Mouse (Mus musculus): ENCODE data around the gene Cpm. TPM values are rescaled to one million over a fixed set of nuclear protein-coding genes. Genes with fewer than 3 reads are reported as not detected.
"Not testable (repeated sequence)": the region's sequence is repeated elsewhere in the genome, so short reads cannot be mapped to it uniquely, and the experiment has no call there.

Gene Cpm
- polyA plus RNA-seq, 2 experiments from 2014 or later, result 19.3 to 23.3 TPM

GRCm38 (mm10) chr10:117704964-117705335 is 75.7 kb downstream of the Cpm start:
- ATAC-seq, result no peak

GRCm38 (mm10) chr10:117705806-117706205 is 76.5 kb downstream of the Cpm start:
- ATAC-seq, result no peak

- ATAC-seq, result no peak
Measured at GRCm38 (mm10) chr10:117706440-117706839, 77.1 kb downstream of the Cpm start.

GRCm38 (mm10) chr10:117707114-117707838 is 78.0 kb downstream of the Cpm start:
- no peak for ATAC-seq

- ATAC-seq, result no peak
Measured at GRCm38 (mm10) chr10:117708376-117708775, 79.1 kb downstream of the Cpm start.

- ATAC-seq, result no peak
Measured at GRCm38 (mm10) chr10:117708856-117709255, 79.6 kb downstream of the Cpm start.

- ATAC-seq, result peak; percentile 13
Measured at GRCm38 (mm10) chr10:117709326-117709830, 80.1 kb downstream of the Cpm start.

- no peak for ATAC-seq
Measured at GRCm38 (mm10) chr10:117709930-117710603, 80.8 kb downstream of the Cpm start.

- peak; percentile 87 for ATAC-seq
Measured at GRCm38 (mm10) chr10:117710604-117711141, 81.4 kb downstream of the Cpm start, which contains the start of gene Mdm2. Mdm2 (minus strand) TSS chr10:117710758.

- ATAC-seq, result no peak
Measured at GRCm38 (mm10) chr10:117711408-117711807, 82.1 kb downstream of the Cpm start.

GRCm38 (mm10) chr10:117712191-117712754 is 83.0 kb downstream of the Cpm start:
- no peak for ATAC-seq

GRCm38 (mm10) chr10:117712871-117713270 is 83.6 kb downstream of the Cpm start:
- ATAC-seq, result no peak

GRCm38 (mm10) chr10:117713466-117713865 is 84.2 kb downstream of the Cpm start:
- no peak for ATAC-seq

- no peak for ATAC-seq
Measured at GRCm38 (mm10) chr10:117714048-117714545, 84.8 kb downstream of the Cpm start.

GRCm38 (mm10) chr10:117714928-117715500 is 85.7 kb downstream of the Cpm start:
- ATAC-seq, result no peak

- not testable (repeated sequence) for ATAC-seq
Measured at GRCm38 (mm10) chr10:117715654-117716053, 86.4 kb downstream of the Cpm start.

GRCm38 (mm10) chr10:117716686-117717085 is 87.4 kb downstream of the Cpm start:
- ATAC-seq, result no peak

GRCm38 (mm10) chr10:117717583-117717982 is 88.3 kb downstream of the Cpm start:
- no peak for ATAC-seq

- ATAC-seq, result no peak
Measured at GRCm38 (mm10) chr10:117718161-117719119, 89.1 kb downstream of the Cpm start.

GRCm38 (mm10) chr10:117724136-117724718 is 94.9 kb downstream of the Cpm start:
- no peak for ATAC-seq

- ATAC-seq, result no peak
Measured at GRCm38 (mm10) chr10:117724804-117725361, 95.6 kb downstream of the Cpm start.
